Mouse (Mus musculus): Measurements from ENCODE around the gene Hoga1. TPM values are rescaled to one million over a fixed set of nuclear protein-coding genes. Genes with fewer than 3 reads are reported as not detected.

Hoga1 gene
- total RNA-seq, 1 experiment = 0.89 TPM

DNA sequence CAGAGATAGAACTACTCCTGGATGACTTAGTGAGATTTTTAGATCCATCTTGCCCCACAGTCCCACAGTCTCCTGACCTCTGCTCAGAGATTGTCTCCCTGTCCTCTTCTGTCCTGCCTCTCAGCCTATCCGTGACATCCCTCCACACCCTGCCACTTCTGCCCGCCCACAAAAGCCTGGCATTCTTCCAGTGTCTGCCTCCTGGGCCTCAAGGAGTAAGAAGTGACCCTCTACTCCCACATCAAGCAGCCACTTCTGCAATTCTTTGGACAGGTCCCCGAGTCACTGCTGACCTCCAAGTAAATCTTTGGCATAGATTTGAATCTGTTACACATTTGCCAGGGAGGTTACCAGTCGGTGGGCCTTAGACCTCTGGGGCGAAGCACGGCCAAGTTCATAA is 8.8 kb downstream of the Hoga1 start:
- Histone ChIP-seq H3K9ac (ENCODE audit: insufficient read depth, low read depth, low read length, poor library complexity, severe bottlenecking) (no peak overlapping the region), H3K36me3 (ENCODE audit: control insufficient read depth, insufficient read depth, low read length, poor library complexity, severe bottlenecking) (no peaks in the 10 kb centered on the region), H3K9me3 (ENCODE audit: control insufficient read depth, insufficient read depth, low read depth, low read length) (no peaks in the 10 kb centered on the region), H3K27ac (ENCODE audit: insufficient read depth, low read depth, low read length, poor library complexity, severe bottlenecking) (no peak overlapping the region), H3K4me3 (ENCODE audit: insufficient read depth in 1 of 2, low read depth in 1 of 2, low read length in 2 of 2, poor library complexity in 1 of 2, severe bottlenecking in 1 of 2) (no peak overlapping the region), H3K4me1 (ENCODE audit: control insufficient read depth in 2 of 2, insufficient read depth in 2 of 2, low read length in 2 of 2, poor library complexity in 1 of 2) (peaks cover 0 to 4% of the 10 kb centered on the region in 2 experiments; a peak in 1 of 4 replicates)
- DNase-seq (ENCODE audit: low read depth, low spot score) = no peak
- TF ChIP-seq MAFK (IDR thresholded peaks at IDR 0.05; ENCODE audit: insufficient read depth, low read depth, low read length) (no peak), CHD2 (IDR thresholded peaks at IDR 0.05; ENCODE audit: low read depth, low read length) (no peak), ZNF384 (IDR thresholded peaks at IDR 0.05; ENCODE audit: low read depth, low read length) (no peak), ZC3H11A (IDR thresholded peaks at IDR 0.05; ENCODE audit: borderline replicate concordance, low read depth, low read length) (no peak), HCFC1 (IDR thresholded peaks at IDR 0.05; ENCODE audit: borderline replicate concordance, insufficient read depth, low read length) (no peak)
- in situ Hi-C loops (cut with MboI; ENCODE audit: low sequenced_read_pairs in 2 of 2, unreplicated experiment in 2 of 2) = no loop called here

DNA sequence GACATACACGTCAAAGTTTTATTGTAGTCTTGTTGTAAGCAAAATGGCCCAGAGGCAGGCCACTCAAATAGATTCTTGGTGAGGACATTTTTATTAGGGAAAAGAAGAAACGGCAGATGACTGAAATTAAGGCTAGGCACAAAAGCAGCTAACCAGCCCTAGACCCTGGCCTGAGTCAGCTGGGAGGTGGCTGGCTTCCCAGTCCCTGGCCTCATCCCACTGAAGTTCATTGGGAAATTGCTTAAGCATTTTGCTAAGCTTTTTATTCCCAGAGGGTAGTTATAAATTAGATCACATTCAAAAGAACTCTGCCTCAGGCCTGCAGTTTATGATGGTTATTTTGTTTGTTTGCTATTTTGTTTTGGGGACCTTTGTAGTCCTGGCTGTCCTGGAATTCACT is 10.5 kb downstream of the Hoga1 start:
- TF ChIP-seq ZNF384 (IDR thresholded peaks at IDR 0.05; ENCODE audit: low read depth, low read length) (no peak), ZC3H11A (IDR thresholded peaks at IDR 0.05; ENCODE audit: borderline replicate concordance, low read depth, low read length) (no peak), HCFC1 (IDR thresholded peaks at IDR 0.05; ENCODE audit: borderline replicate concordance, insufficient read depth, low read length) (no peak), CHD2 (IDR thresholded peaks at IDR 0.05; ENCODE audit: low read depth, low read length) (no peak), MAFK (IDR thresholded peaks at IDR 0.05; ENCODE audit: insufficient read depth, low read depth, low read length) (no peak)
- no peak overlapping the region for H3K27ac ChIP-seq (ENCODE audit: insufficient read depth, low read depth, low read length, poor library complexity, severe bottlenecking)
- no peak overlapping the region for H3K9ac ChIP-seq (ENCODE audit: insufficient read depth, low read depth, low read length, poor library complexity, severe bottlenecking)
- H3K36me3 ChIP-seq (ENCODE audit: control insufficient read depth, insufficient read depth, low read length, poor library complexity, severe bottlenecking) = no peaks in the 10 kb centered on the region
- no peaks in the 10 kb centered on the region for H3K9me3 ChIP-seq (ENCODE audit: control insufficient read depth, insufficient read depth, low read depth, low read length)
- H3K4me1 ChIP-seq (ENCODE audit: control insufficient read depth in 2 of 2, insufficient read depth in 2 of 2, low read length in 2 of 2, poor library complexity in 1 of 2) = peaks cover 0 to 4% of the 10 kb centered on the region in 2 experiments; a peak in 1 of 4 replicates
- in situ Hi-C loops (cut with MboI; ENCODE audit: low sequenced_read_pairs in 2 of 2, unreplicated experiment in 2 of 2) = no loop called here
- no peak overlapping the region for H3K4me3 ChIP-seq (ENCODE audit: insufficient read depth in 1 of 2, low read depth in 1 of 2, low read length in 2 of 2, poor library complexity in 1 of 2, severe bottlenecking in 1 of 2)
- DNase-seq (ENCODE audit: low read depth, low spot score) = no peak

DNA sequence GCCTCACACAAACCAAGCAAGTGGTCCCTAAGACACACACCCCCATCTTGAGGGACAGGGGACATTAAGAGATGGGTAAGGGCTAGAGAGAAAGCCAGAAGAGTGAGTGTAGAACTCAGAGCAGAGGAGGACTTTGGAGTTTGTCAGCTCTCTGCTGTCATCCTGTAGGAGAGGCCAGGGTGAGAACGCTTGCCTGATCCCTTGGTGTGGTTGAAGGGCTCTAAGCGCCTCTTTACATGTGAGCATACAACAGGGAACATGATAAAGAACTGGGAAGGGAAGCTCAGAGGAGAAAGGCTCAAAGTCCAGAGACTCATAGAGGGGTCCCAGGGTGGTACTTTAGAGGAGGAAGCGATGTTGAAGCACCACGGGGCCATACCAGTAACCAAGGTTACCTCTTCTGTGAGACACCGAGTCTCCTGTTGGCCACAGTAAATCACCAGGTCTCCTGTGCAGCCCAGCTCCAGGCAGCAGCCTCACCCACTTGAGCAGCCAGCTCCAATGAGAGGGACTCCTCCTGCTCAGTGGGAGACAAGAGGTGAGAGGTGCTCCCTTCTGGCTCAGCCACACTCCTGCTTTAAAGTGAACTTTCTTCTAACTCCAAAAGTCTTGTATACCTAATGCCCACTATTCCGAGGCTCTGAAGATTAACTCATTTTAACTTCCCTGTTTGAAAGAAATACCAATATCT is 11.5 kb downstream of the Hoga1 start:
- Histone ChIP-seq H3K27ac (ENCODE audit: insufficient read depth, low read depth, low read length, poor library complexity, severe bottlenecking) (no peak overlapping the region), H3K4me3 (ENCODE audit: insufficient read depth in 1 of 2, low read depth in 1 of 2, low read length in 2 of 2, poor library complexity in 1 of 2, severe bottlenecking in 1 of 2) (no peak overlapping the region), H3K36me3 (ENCODE audit: control insufficient read depth, insufficient read depth, low read length, poor library complexity, severe bottlenecking) (no peaks in the 10 kb centered on the region), H3K9ac (ENCODE audit: insufficient read depth, low read depth, low read length, poor library complexity, severe bottlenecking) (no peak overlapping the region), H3K9me3 (ENCODE audit: control insufficient read depth, insufficient read depth, low read depth, low read length) (no peaks in the 10 kb centered on the region), H3K4me1 (ENCODE audit: control insufficient read depth in 2 of 2, insufficient read depth in 2 of 2, low read length in 2 of 2, poor library complexity in 1 of 2) (peaks cover 0 to 4% of the 10 kb centered on the region in 2 experiments; a peak in 1 of 4 replicates)
- in situ Hi-C loops (cut with MboI; ENCODE audit: low sequenced_read_pairs in 2 of 2, unreplicated experiment in 2 of 2) = no loop called here
- no peak for TF ChIP-seq ZC3H11A (IDR thresholded peaks at IDR 0.05; ENCODE audit: borderline replicate concordance, low read depth, low read length)
- no peak for DNase-seq (ENCODE audit: low read depth, low spot score)

DNA sequence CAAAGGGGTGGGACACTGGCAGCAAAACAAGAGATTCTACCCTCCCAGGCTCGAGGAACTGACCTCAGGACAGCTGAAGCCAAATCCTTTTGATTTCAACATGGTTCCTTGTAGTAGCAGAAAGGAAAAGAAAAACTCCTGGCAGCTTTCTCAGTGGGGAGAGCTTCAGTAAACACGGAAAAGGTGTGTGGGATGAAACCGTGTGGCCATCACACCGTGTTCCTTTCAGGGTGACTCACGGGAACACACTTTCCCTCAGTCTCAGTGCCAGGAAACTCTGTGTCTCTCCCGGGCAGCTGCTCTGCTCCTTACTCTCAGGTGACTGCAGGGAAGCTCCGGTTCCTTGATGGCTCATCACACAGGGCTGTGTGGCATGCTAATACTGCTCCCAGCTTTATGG is 13.0 kb downstream of the Hoga1 start:
- Histone ChIP-seq H3K9ac (ENCODE audit: insufficient read depth, low read depth, low read length, poor library complexity, severe bottlenecking) (no peak overlapping the region), H3K36me3 (ENCODE audit: control insufficient read depth, insufficient read depth, low read length, poor library complexity, severe bottlenecking) (no peaks in the 10 kb centered on the region), H3K9me3 (ENCODE audit: control insufficient read depth, insufficient read depth, low read depth, low read length) (no peaks in the 10 kb centered on the region), H3K27ac (ENCODE audit: insufficient read depth, low read depth, low read length, poor library complexity, severe bottlenecking) (no peak overlapping the region), H3K4me1 (ENCODE audit: control insufficient read depth in 2 of 2, insufficient read depth in 2 of 2, low read length in 2 of 2, poor library complexity in 1 of 2) (no peaks in the 10 kb centered on the region), H3K4me3 (ENCODE audit: insufficient read depth in 1 of 2, low read depth in 1 of 2, low read length in 2 of 2, poor library complexity in 1 of 2, severe bottlenecking in 1 of 2) (no peak overlapping the region)
- no peak for TF ChIP-seq MAFK (IDR thresholded peaks at IDR 0.05; ENCODE audit: insufficient read depth, low read depth, low read length)
- no peak for TF ChIP-seq CHD2 (IDR thresholded peaks at IDR 0.05; ENCODE audit: low read depth, low read length)
- no peak for TF ChIP-seq ZC3H11A (IDR thresholded peaks at IDR 0.05; ENCODE audit: borderline replicate concordance, low read depth, low read length)
- no peak for TF ChIP-seq ZNF384 (IDR thresholded peaks at IDR 0.05; ENCODE audit: low read depth, low read length)
- no peak for TF ChIP-seq HCFC1 (IDR thresholded peaks at IDR 0.05; ENCODE audit: borderline replicate concordance, insufficient read depth, low read length)
- DNase-seq (ENCODE audit: low read depth, low spot score) = no peak
- in situ Hi-C loops (cut with MboI; ENCODE audit: low sequenced_read_pairs in 2 of 2, unreplicated experiment in 2 of 2) = no loop called here

DNA sequence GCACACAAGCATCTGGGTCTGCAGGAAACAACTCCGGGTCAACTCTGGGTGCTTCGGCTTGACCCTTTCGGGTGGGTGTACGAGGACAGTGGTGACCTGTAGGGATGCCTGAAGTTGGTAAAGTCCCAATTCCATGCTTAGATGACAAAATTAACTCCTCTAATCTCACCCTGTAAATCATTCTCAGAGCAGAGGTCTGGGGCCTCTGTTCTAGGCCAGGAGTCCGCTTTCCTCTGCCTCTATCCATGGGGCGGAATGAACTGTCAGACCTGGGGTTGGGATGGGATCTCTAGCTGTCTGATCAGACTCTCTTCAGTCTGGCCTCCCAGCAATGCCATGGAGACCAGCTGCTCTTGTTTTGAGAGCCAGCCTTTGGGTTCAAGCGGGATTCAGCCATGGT is 16.0 kb downstream of the Hoga1 start:
- H3K27ac ChIP-seq (ENCODE audit: insufficient read depth, low read depth, low read length, poor library complexity, severe bottlenecking) = no peak overlapping the region
- no peaks in the 10 kb centered on the region for H3K36me3 ChIP-seq (ENCODE audit: control insufficient read depth, insufficient read depth, low read length, poor library complexity, severe bottlenecking)
- no peak for DNase-seq (ENCODE audit: low read depth, low spot score)
- no peaks in the 10 kb centered on the region for H3K4me1 ChIP-seq (ENCODE audit: control insufficient read depth in 2 of 2, insufficient read depth in 2 of 2, low read length in 2 of 2, poor library complexity in 1 of 2)
- H3K9ac ChIP-seq (ENCODE audit: insufficient read depth, low read depth, low read length, poor library complexity, severe bottlenecking) = no peak overlapping the region
- no peak for TF ChIP-seq CHD2 (IDR thresholded peaks at IDR 0.05; ENCODE audit: low read depth, low read length)
- TF ChIP-seq HCFC1 (IDR thresholded peaks at IDR 0.05; ENCODE audit: borderline replicate concordance, insufficient read depth, low read length) = no peak
- TF ChIP-seq ZC3H11A (IDR thresholded peaks at IDR 0.05; ENCODE audit: borderline replicate concordance, low read depth, low read length) = no peak
- no peak for TF ChIP-seq ZNF384 (IDR thresholded peaks at IDR 0.05; ENCODE audit: low read depth, low read length)
- no peak for TF ChIP-seq MAFK (IDR thresholded peaks at IDR 0.05; ENCODE audit: insufficient read depth, low read depth, low read length)
- in situ Hi-C loops (cut with MboI; ENCODE audit: low sequenced_read_pairs in 2 of 2, unreplicated experiment in 2 of 2) = no loop called here
- no peak overlapping the region for H3K4me3 ChIP-seq (ENCODE audit: insufficient read depth in 1 of 2, low read depth in 1 of 2, low read length in 2 of 2, poor library complexity in 1 of 2, severe bottlenecking in 1 of 2)
- H3K9me3 ChIP-seq (ENCODE audit: control insufficient read depth, insufficient read depth, low read depth, low read length) = no peaks in the 10 kb centered on the region
